Mouse (Mus musculus) kidney, postnatal 4 days (tissue): ENCODE results near the gene B4galnt3.

Experiments used
- DNase-seq, 2 experiments: peaks; one replicate each; pipeline ENCODE4 v3.0.0; 2021; ENCODE audit warnings: mixed read lengths in 2 of 2

Gene B4galnt3

GRCm38 (mm10) chr6:120274181-120274580 is 20.2 kb downstream of the B4galnt3 start:
- no peak for DNase-seq

GRCm38 (mm10) chr6:120264151-120264550 is 30.2 kb downstream of the B4galnt3 start:
- DNase-seq: peak; percentile 26 to 31

- peak in 1 of 2 experiments; percentile 33 for DNase-seq
Measured at GRCm38 (mm10) chr6:120263608-120264007, 30.8 kb downstream of the B4galnt3 start.

GRCm38 (mm10) chr6:120262886-120263531 is 31.4 kb downstream of the B4galnt3 start:
- DNase-seq: peak; percentile 13 to 31

- no peak for DNase-seq
Measured at GRCm38 (mm10) chr6:120259481-120259880, 34.9 kb downstream of the B4galnt3 start.

GRCm38 (mm10) chr6:120256431-120256935 is 37.9 kb downstream of the B4galnt3 start:
- DNase-seq: no peak

GRCm38 (mm10) chr6:120255701-120256100 is 38.7 kb downstream of the B4galnt3 start:
- peak in 1 of 2 experiments; percentile 37 for DNase-seq

- peak in 1 of 2 experiments; percentile 56 for DNase-seq
Measured at GRCm38 (mm10) chr6:120255144-120255543, 39.2 kb downstream of the B4galnt3 start.

- peak; percentile 59 to 76 for DNase-seq
Measured at GRCm38 (mm10) chr6:120254640-120255039, 39.7 kb downstream of the B4galnt3 start.

GRCm38 (mm10) chr6:120252741-120253140 is 41.6 kb downstream of the B4galnt3 start:
- no peak for DNase-seq

- DNase-seq: no peak
Measured at GRCm38 (mm10) chr6:120251010-120251409, 43.3 kb downstream of the B4galnt3 start.

GRCm38 (mm10) chr6:120249831-120250230 is 44.5 kb downstream of the B4galnt3 start:
- no peak for DNase-seq

- DNase-seq: no peak
Measured at GRCm38 (mm10) chr6:120246676-120247075, 47.7 kb downstream of the B4galnt3 start.

GRCm38 (mm10) chr6:120243250-120243649 is 51.1 kb downstream of the B4galnt3 start:
- peak in 1 of 2 experiments; percentile 24 for DNase-seq

GRCm38 (mm10) chr6:120242530-120242929 is 51.8 kb downstream of the B4galnt3 start:
- DNase-seq: peak in 1 of 2 experiments; percentile 25

- no peak for DNase-seq
Measured at GRCm38 (mm10) chr6:120241453-120241852, 52.9 kb downstream of the B4galnt3 start.

GRCm38 (mm10) chr6:120240461-120240860 is 53.9 kb downstream of the B4galnt3 start:
- DNase-seq: peak in 1 of 2 experiments; percentile 51

- peak in 1 of 2 experiments; percentile 30 for DNase-seq
Measured at GRCm38 (mm10) chr6:120235874-120236273, 58.5 kb downstream of the B4galnt3 start.

- no peak for DNase-seq
Measured at GRCm38 (mm10) chr6:120232885-120233284, 61.5 kb downstream of the B4galnt3 start.

GRCm38 (mm10) chr6:120230441-120230840 is 63.9 kb downstream of the B4galnt3 start:
- no peak for DNase-seq

GRCm38 (mm10) chr6:120229806-120230205 is 64.6 kb downstream of the B4galnt3 start:
- no peak for DNase-seq

- no peak for DNase-seq
Measured at GRCm38 (mm10) chr6:120227068-120227467, 67.3 kb downstream of the B4galnt3 start.

GRCm38 (mm10) chr6:120225355-120225754 is 69.0 kb downstream of the B4galnt3 start:
- peak in 1 of 2 experiments; percentile 27 for DNase-seq

GRCm38 (mm10) chr6:120222669-120223068 is 71.7 kb downstream of the B4galnt3 start:
- DNase-seq: peak; percentile 83 to 88

GRCm38 (mm10) chr6:120219281-120219680 is 75.1 kb downstream of the B4galnt3 start:
- no peak for DNase-seq
